Mouse (Mus musculus): ENCODE data around the gene Ankrd61.

GRCm38 (mm10) chr5:143885274-143885673 is 12.2 kb downstream of the Ankrd61 start:
- TF ChIP-seq CTCF (IDR thresholded peaks at IDR 0.05; ENCODE audit: borderline replicate concordance, extremely low read depth, insufficient read depth, insufficient read length), result no peak
- TF ChIP-seq POLR2A (IDR thresholded peaks at IDR 0.05; ENCODE audit: borderline replicate concordance, extremely low read depth, insufficient read depth, insufficient read length, poor library complexity, severe bottlenecking), result no peak
